Mouse (Mus musculus) lung, postnatal 0 days (tissue): ENCODE measurements around the gene Tmem238.

Experiments used
- CTCF ChIP-seq: IDR thresholded peaks from 2 replicates; pipeline ENCODE4 v1.5.1; 2016; ENCODE audit warnings: antibody characterized with exemption, mild to moderate bottlenecking
- EP300 ChIP-seq: IDR thresholded peaks from 2 replicates; pipeline ENCODE4 v1.6.1; 2016; ENCODE audit warnings: antibody characterized with exemption, mild to moderate bottlenecking, control low read depth

DNA sequence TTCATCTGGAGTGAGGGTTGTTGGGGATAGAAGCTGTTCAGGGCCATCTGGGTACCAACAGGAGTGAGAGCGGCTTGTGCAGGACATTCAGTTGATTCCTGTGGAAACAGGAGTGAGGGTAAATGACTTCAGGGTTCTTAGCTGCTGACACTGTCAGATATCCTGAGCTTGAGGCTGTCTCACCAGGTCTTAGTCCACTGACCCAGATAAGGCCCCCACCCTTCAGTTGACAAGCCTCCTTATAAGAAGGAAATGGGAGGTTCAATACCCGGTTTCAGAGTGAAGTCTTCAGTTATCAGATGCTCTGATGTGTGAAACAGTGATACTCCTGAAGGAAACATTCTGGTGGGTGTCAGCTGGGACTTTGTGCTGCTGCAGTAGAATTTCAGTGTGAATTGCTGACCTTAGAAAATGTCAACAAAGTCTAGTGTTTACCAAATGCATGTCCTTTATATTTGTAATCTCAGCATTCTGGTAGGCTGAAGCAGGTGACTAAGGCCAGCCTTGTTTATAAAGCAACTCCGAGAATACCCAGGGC, 5.2 kb upstream of the Tmem238 start:
- TF ChIP-seq CTCF (no peak), EP300 (no peak)
